Mouse (Mus musculus) MEL (cell line): ENCODE results near the gene Ppm1m. TPM values are rescaled to one million over a fixed set of nuclear protein-coding genes. Genes with fewer than 3 reads are reported as not detected.

Experiments
- DNase-seq: peaks from one replicate; pipeline ENCODE4 v3.0.0; 2011; ENCODE audit warnings: low read depth, low spot score
- H3K27ac ChIP-seq: 2 replicates; pipeline ENCODE4 v1.5.1; 2012; ENCODE audit warnings: low read depth, mild to moderate bottlenecking, control low read depth, low read length, moderate library complexity; ENCODE audit not compliant: control insufficient read depth
- H3K27me3 ChIP-seq, 2 experiments: fragments of 150-350 bp in 1 of 2; sonication (generic) in 1 of 2; 2 replicates each; pipeline ENCODE4 v1.6.1; 2012; ENCODE audit warnings: low read length in 2 of 2, mild to moderate bottlenecking in 2 of 2, improper control_type of control experiment in 1 of 2, moderate library complexity in 1 of 2; ENCODE audit not compliant: insufficient read depth in 2 of 2, control insufficient read depth in 1 of 2
- H3K36me3 ChIP-seq, 2 experiments: 2 replicates each; pipeline ENCODE4 v1.6.1; 2012 to 2014; ENCODE audit warnings: low read length in 2 of 2, improper control_type of control experiment in 1 of 2, inconsistent platforms in 1 of 2, mild to moderate bottlenecking in 1 of 2; ENCODE audit not compliant: insufficient read depth in 2 of 2, control insufficient read depth in 1 of 2
- H3K4me1 ChIP-seq, 2 experiments: fragments of 150-350 bp in 1 of 2; sonication (generic) in 1 of 2; 2 replicates each; pipeline ENCODE4 v1.6.1; 2012; ENCODE audit warnings: low read length in 2 of 2, improper control_type of control experiment in 1 of 2, mild to moderate bottlenecking in 1 of 2; ENCODE audit not compliant: insufficient read depth in 2 of 2, control insufficient read depth in 1 of 2
- H3K4me3 ChIP-seq, 2 experiments: fragments of 150-350 bp in 1 of 2; sonication (generic) in 1 of 2; 2 replicates each; pipeline ENCODE4 v1.5.1; 2012; ENCODE audit warnings: low read depth in 2 of 2, low read length in 2 of 2, mild to moderate bottlenecking in 2 of 2, moderate library complexity in 2 of 2, control low read depth in 1 of 2, improper control_type of control experiment in 1 of 2; ENCODE audit not compliant: control insufficient read depth in 1 of 2, insufficient read depth in 1 of 2
- H3K79me2 ChIP-seq: 2 replicates; pipeline ENCODE4 v1.6.1; 2012; ENCODE audit warnings: mild to moderate bottlenecking, low read length, moderate library complexity; ENCODE audit not compliant: control insufficient read depth, poor library complexity, insufficient read depth
- H3K9ac ChIP-seq: 2 replicates; pipeline ENCODE4 v1.6.1; 2012; ENCODE audit warnings: low read depth, mild to moderate bottlenecking, control low read depth, low read length, moderate library complexity; ENCODE audit not compliant: control insufficient read depth, poor library complexity, severe bottlenecking
- H3K9me3 ChIP-seq: fragments of 150-350 bp; sonication (generic); replicated peaks from 2 replicates; pipeline ENCODE4 v1.6.1; 2012; ENCODE audit warnings: mild to moderate bottlenecking, low read length, improper control_type of control experiment, moderate library complexity; ENCODE audit not compliant: insufficient read depth
- CTCF ChIP-seq, 3 experiments: IDR thresholded peaks in 2 of 3; conservative IDR thresholded peaks in 1 of 3; 2 replicates each; pipeline ENCODE4 v1.5.1; 2011 to 2012; ENCODE audit warnings: low read length in 3 of 3, low read depth in 2 of 3, mild to moderate bottlenecking in 2 of 3, improper control_type of control experiment in 1 of 3, inconsistent platforms in 1 of 3, mixed read lengths in 1 of 3, moderate library complexity in 1 of 3; ENCODE audit not compliant: control insufficient read depth in 1 of 3, insufficient read depth in 1 of 3, poor library complexity in 1 of 3, severe bottlenecking in 1 of 3
- EP300 ChIP-seq, 2 experiments: IDR thresholded peaks; 2 replicates each; pipeline ENCODE4 v1.6.1; 2011; ENCODE audit warnings: improper control_type of control experiment in 2 of 2, low read length in 2 of 2, low read depth in 1 of 2, mild to moderate bottlenecking in 1 of 2
- ETS1 ChIP-seq: IDR thresholded peaks from 2 replicates; pipeline ENCODE4 v1.6.1; 2012; ENCODE audit warnings: low read depth, mild to moderate bottlenecking, inconsistent platforms, low read length, improper control_type of control experiment, moderate library complexity
- GABPA ChIP-seq: IDR thresholded peaks from 2 replicates; pipeline ENCODE4 v1.6.1; 2012; ENCODE audit warnings: low read depth, mild to moderate bottlenecking, inconsistent platforms, low read length, improper control_type of control experiment, moderate library complexity
- HCFC1 ChIP-seq: IDR thresholded peaks from 2 replicates; pipeline ENCODE4 v1.6.1; 2012; ENCODE audit warnings: low read depth, mild to moderate bottlenecking, inconsistent platforms, low read length, improper control_type of control experiment, moderate library complexity
- JUND ChIP-seq: IDR thresholded peaks from 2 replicates; pipeline ENCODE4 v1.6.1; 2011; ENCODE audit warnings: low read depth, mild to moderate bottlenecking, improper control_type of control experiment, low read length
- MAFK ChIP-seq: IDR thresholded peaks from 2 replicates; pipeline ENCODE4 v1.6.1; 2011; ENCODE audit warnings: low read depth, mild to moderate bottlenecking, low read length, improper control_type of control experiment, borderline replicate concordance
- MAZ ChIP-seq: IDR thresholded peaks from 2 replicates; pipeline ENCODE4 v1.6.1; 2012; ENCODE audit warnings: low read depth, mild to moderate bottlenecking, inconsistent platforms, low read length, improper control_type of control experiment
- MEF2A ChIP-seq: IDR thresholded peaks from 2 replicates; pipeline ENCODE4 v1.6.1; 2014; ENCODE audit warnings: low read depth, mild to moderate bottlenecking, inconsistent platforms, low read length, improper control_type of control experiment; ENCODE audit not compliant: poor library complexity, insufficient replicate concordance, severe bottlenecking; ENCODE audit errors: extremely low read depth
- NELFE ChIP-seq: IDR thresholded peaks from 2 replicates; pipeline ENCODE4 v1.6.1; 2011; ENCODE audit warnings: low read depth, low read length, improper control_type of control experiment
- POLR2A ChIP-seq, 2 experiments: IDR thresholded peaks; 2 replicates each; pipeline ENCODE4 v1.6.1; 2011 to 2012; ENCODE audit warnings: low read length in 2 of 2, mild to moderate bottlenecking in 2 of 2, control low read depth in 1 of 2, improper control_type of control experiment in 1 of 2, low read depth in 1 of 2, moderate library complexity in 1 of 2; ENCODE audit not compliant: control insufficient read depth in 1 of 2, insufficient read depth in 1 of 2, poor library complexity in 1 of 2
- POLR2AphosphoS5 ChIP-seq: IDR thresholded peaks from 2 replicates; pipeline ENCODE4 v1.6.1; 2012; ENCODE audit warnings: low read depth, borderline replicate concordance, mild to moderate bottlenecking, inconsistent platforms, low read length, moderate library complexity, mixed read lengths
- RAD21 ChIP-seq: IDR thresholded peaks from 2 replicates; pipeline ENCODE4 v1.6.1; 2011; ENCODE audit warnings: mild to moderate bottlenecking, low read depth, low read length, improper control_type of control experiment
- SIN3A ChIP-seq: IDR thresholded peaks from 2 replicates; pipeline ENCODE4 v1.6.1; 2012; ENCODE audit warnings: low read length, improper control_type of control experiment, inconsistent platforms
- SMC3 ChIP-seq: IDR thresholded peaks from 2 replicates; pipeline ENCODE4 v1.6.1; 2011; ENCODE audit warnings: low read depth, low read length, improper control_type of control experiment
- TAL1 ChIP-seq: IDR thresholded peaks from 2 replicates; pipeline ENCODE4 v1.6.1; 2012; ENCODE audit warnings: mild to moderate bottlenecking, inconsistent platforms, low read length, moderate library complexity, mixed read lengths
- TBP ChIP-seq: IDR thresholded peaks from 2 replicates; pipeline ENCODE4 v1.8.0; 2011; ENCODE audit warnings: low read depth, low read length, improper control_type of control experiment
- USF1 ChIP-seq: IDR thresholded peaks from 2 replicates; pipeline ENCODE4 v1.6.1; 2014; ENCODE audit warnings: low read depth, mild to moderate bottlenecking, inconsistent platforms, low read length, improper control_type of control experiment, moderate library complexity
- USF2 ChIP-seq, 2 experiments: IDR thresholded peaks; 2 replicates each; pipeline ENCODE4 v1.6.1; 2011 to 2012; ENCODE audit warnings: improper control_type of control experiment in 2 of 2, low read length in 2 of 2, borderline replicate concordance in 1 of 2, inconsistent platforms in 1 of 2, low read depth in 1 of 2, mild to moderate bottlenecking in 1 of 2; ENCODE audit not compliant: insufficient read depth in 1 of 2
- polyA plus RNA-seq, 2 experiments: library from polyadenylated mRNA; stranded (reverse) in 1 of 2; unstranded in 1 of 2; fragments of >175 nt in 1 of 2; fragments of >200 nt in 1 of 2; gene quantifications; 2 replicates each; pipeline versions ENCODE4 v1.2.1 to v1.2.4; 2012; ENCODE audit warnings: low replicate concordance in 2 of 2, low read depth in 1 of 2; ENCODE audit not compliant: insufficient read length in 2 of 2, insufficient read depth in 1 of 2, missing spikeins in 1 of 2
- total RNA-seq: library from RNA; depleted of rRNA; stranded (reverse); fragments of 300-350 nt; gene quantifications from 2 replicates; pipeline ENCODE4 v1.2.3, GENCODE M21; 2012

Ppm1m gene
- total and polyA plus RNA-seq, 3 experiments = 34.2 to 47.2 TPM; not detected in 1

- no peak for TF ChIP-seq MEF2A
- TF ChIP-seq NELFE = no peak
- TF ChIP-seq CTCF (IDR thresholded peaks at IDR 0.05 in 2 of 3, conservative IDR thresholded peaks at IDR 0.05 in 1 of 3; ENCODE audit: control insufficient read depth in 1 of 3, insufficient read depth in 1 of 3, low read depth in 2 of 3, low read length in 3 of 3, poor library complexity in 1 of 3, severe bottlenecking in 1 of 3) = peak in 2 of 3 experiments; percentile 40 to 44; a peak in 4 of 6 replicates
- no peak for TF ChIP-seq USF1
- TF ChIP-seq POLR2A (IDR thresholded peaks at IDR 0.05; ENCODE audit: control insufficient read depth in 1 of 2, insufficient read depth in 1 of 2, low read depth in 1 of 2, low read length in 2 of 2, poor library complexity in 1 of 2) = no peak
- TF ChIP-seq POLR2AphosphoS5 = no peak
- TF ChIP-seq TBP = no peak
- no peak for TF ChIP-seq HCFC1
- no peak for TF ChIP-seq USF2 (IDR thresholded peaks at IDR 0.05; ENCODE audit: borderline replicate concordance in 1 of 2, insufficient read depth in 1 of 2, low read depth in 1 of 2, low read length in 2 of 2)
- TF ChIP-seq RAD21 = peak; percentile 10; the same call in 1 of the 2 replicates
- TF ChIP-seq SMC3 = no peak
- TF ChIP-seq GABPA = no peak
- TF ChIP-seq ETS1 = no peak
- Histone ChIP-seq H3K9me3 (no peaks in the 10 kb centered on the region), H3K4me3 (no peak overlapping the region), H3K9ac (no peak overlapping the region), H3K27me3 (no peaks in the 10 kb centered on the region), H3K36me3 (no peaks in the 10 kb centered on the region; a peak in 1 of 4 replicates), H3K27ac (no peak overlapping the region), H3K4me1 (peaks cover 0 to 7% of the 10 kb centered on the region in 2 experiments; a peak in 1 of 4 replicates), H3K79me2 (no peaks in the 10 kb centered on the region)
- peak; percentile 42 for DNase-seq
These were observed 31.2 kb upstream of the Ppm1m start for GRCm38 (mm10) chr9:106230734-106231106.

GRCm38 (mm10) chr9:106230051-106230733 is 30.6 kb upstream of the Ppm1m start:
- no peaks in the 10 kb centered on the region; a peak in 1 of 4 replicates for H3K36me3 ChIP-seq
- H3K79me2 ChIP-seq = no peaks in the 10 kb centered on the region
- no peaks in the 10 kb centered on the region for H3K9me3 ChIP-seq
- no peak for TF ChIP-seq HCFC1
- TF ChIP-seq POLR2AphosphoS5 = no peak
- no peak; a peak in 1 of 6 replicates for TF ChIP-seq CTCF (IDR thresholded peaks at IDR 0.05 in 2 of 3, conservative IDR thresholded peaks at IDR 0.05 in 1 of 3; ENCODE audit: control insufficient read depth in 1 of 3, insufficient read depth in 1 of 3, low read depth in 2 of 3, low read length in 3 of 3, poor library complexity in 1 of 3, severe bottlenecking in 1 of 3)
- no peak for TF ChIP-seq TAL1
- TF ChIP-seq JUND = no peak
- TF ChIP-seq MAZ = peak; percentile 16; the same call in 1 of the 2 replicates
- no peak for TF ChIP-seq EP300 (IDR thresholded peaks at IDR 0.05; ENCODE audit: low read depth in 1 of 2, low read length in 2 of 2)
- 0 out of 2 replicates have a peak, but pooled peaks have one; percentile 23 for TF ChIP-seq ETS1
- TF ChIP-seq SIN3A = no peak
- TF ChIP-seq MAFK = peak; percentile 66; the same call in 1 of the 2 replicates
- no peak overlapping the region for H3K9ac ChIP-seq
- peak; percentile 54 for DNase-seq
- H3K4me1 ChIP-seq = peaks cover 0 to 7% of the 10 kb centered on the region in 2 experiments; a peak in 1 of 4 replicates
- no peak overlapping the region for H3K27ac ChIP-seq
- no peak overlapping the region for H3K4me3 ChIP-seq
- no peaks in the 10 kb centered on the region for H3K27me3 ChIP-seq
